Mouse (Mus musculus): ENCODE data around the gene Nicn1.
A peak's percentile ranks its signal among the peaks of the same experiment; 100 is the strongest.

Gene Nicn1

DNA sequence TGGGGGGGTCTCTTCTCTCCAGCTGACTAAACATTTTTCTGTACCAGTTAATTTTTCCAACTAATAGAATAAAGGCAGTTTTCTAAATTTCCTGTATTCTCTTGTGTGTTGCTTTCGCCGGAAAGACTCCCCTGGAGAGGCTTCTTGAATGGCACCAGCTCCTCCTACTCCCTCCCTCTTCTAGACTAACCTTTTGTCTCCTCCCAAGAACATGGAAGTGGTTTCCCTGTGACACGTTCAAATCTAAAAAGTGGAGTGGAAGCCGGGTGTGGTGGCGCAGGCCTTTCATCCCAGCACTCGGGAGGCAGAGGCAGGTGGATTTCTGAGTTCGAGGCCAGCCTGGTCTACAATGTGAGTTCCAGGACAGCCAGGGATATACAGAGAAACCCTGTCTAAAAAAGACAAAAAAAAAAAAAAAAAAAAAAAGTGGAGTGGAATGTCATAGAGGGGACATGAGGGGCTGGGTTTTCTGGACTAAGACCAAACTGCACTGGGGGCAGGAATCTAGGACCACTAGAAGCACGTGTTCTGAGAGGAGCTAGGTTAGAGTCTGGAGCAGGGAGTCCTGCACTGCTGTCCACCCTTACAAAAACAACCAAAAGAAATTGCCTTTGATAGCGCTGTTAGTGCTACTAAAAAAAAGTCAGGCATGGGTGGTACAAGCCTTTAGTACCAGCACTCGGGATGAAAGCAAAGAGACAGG is 47.8 kb downstream of the Nicn1 start:
- DNase-seq (ENCODE audit: low read depth in 2 of 2, low spot score in 2 of 2): no peak

GRCm38 (mm10) chr9:108338551-108338885 is 48.3 kb downstream of the Nicn1 start:
- no peak for DNase-seq (ENCODE audit: low read depth in 2 of 2, low spot score in 2 of 2)

GRCm38 (mm10) chr9:108338886-108339781 is 48.9 kb downstream of the Nicn1 start, which contains the start of gene Gpx1:
Gpx1 (plus strand) TSS chr9:108338903.
- DNase-seq (ENCODE audit: low read depth in 2 of 2, low spot score in 2 of 2): peak; percentile 85 to 88

DNA sequence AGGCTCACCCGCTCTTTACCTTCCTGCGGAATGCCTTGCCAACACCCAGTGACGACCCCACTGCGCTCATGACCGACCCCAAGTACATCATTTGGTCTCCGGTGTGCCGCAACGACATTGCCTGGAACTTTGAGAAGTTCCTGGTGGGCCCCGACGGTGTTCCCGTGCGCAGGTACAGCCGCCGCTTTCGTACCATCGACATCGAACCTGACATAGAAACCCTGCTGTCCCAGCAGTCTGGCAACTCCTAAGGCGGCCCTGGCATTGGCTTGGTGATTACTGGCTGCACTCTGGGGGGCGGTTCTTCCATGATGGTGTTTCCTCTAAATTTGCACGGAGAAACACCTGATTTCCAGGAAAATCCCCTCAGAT is 49.6 kb downstream of the Nicn1 start:
- DNase-seq (ENCODE audit: low read depth in 2 of 2, low spot score in 2 of 2): no peak

- DNase-seq (ENCODE audit: low read depth in 2 of 2, low spot score in 2 of 2): no peak
Observed at GRCm38 (mm10) chr9:108340258-108341138, 50.3 kb downstream of the Nicn1 start.

- DNase-seq (ENCODE audit: low read depth in 2 of 2, low spot score in 2 of 2): no peak
Observed at GRCm38 (mm10) chr9:108341139-108341475, 50.9 kb downstream of the Nicn1 start.

GRCm38 (mm10) chr9:108341801-108342200 is 51.6 kb downstream of the Nicn1 start:
- DNase-seq (ENCODE audit: low read depth in 2 of 2, low spot score in 2 of 2): no peak

DNA sequence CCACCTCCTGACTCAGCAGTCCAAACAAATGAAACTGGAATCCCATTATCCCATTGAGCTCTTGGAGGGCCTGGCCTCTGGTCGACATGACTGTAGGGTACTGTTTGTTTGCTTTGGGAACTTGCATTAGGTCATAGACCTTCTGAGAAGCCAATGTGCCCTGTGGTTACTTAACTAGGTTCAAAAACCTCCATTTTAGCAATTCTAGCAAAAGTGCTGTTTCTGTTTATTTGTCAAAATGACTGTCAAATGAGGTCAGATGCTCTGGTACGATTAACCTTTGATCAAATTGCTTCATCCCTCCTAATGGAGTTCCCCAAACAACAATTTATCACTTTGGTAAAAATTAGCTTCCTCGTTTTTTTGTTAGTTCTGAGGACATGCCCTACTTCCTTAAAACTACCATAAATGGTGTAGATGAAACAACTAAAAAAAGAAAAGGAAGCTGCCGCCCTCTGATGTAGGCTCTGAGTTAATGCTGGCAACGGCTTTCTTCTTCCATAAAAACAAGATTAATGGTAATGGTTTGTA is 52.1 kb downstream of the Nicn1 start:
- peak in 1 of 2 experiments; percentile 23 for DNase-seq (ENCODE audit: low read depth in 2 of 2, low spot score in 2 of 2)

- DNase-seq (ENCODE audit: low read depth in 2 of 2, low spot score in 2 of 2): no peak
Observed at GRCm38 (mm10) chr9:108343331-108343730, 53.1 kb downstream of the Nicn1 start.

GRCm38 (mm10) chr9:108343835-108344234 is 53.6 kb downstream of the Nicn1 start:
- DNase-seq (ENCODE audit: low read depth in 2 of 2, low spot score in 2 of 2): no peak

DNA sequence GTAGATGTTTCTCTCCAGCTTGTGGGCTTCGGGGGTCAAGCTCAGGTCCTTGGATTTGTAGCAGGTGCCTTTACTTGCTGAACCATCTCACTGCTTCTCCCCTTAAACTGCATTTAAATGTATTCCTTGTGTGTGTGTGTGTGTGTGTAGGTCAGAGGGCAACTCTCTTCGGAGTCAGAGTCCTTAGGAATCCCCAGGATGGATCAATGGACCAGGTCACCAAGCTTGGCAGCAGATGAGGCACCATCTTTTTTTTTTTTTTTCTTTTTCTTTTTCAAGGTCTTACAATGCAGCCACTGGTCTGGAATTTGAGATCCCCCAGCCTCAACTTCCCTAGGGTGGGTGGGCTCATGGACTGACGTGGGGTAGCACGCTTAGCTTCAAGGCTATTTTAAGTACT is 54.2 kb downstream of the Nicn1 start:
- DNase-seq (ENCODE audit: low read depth in 2 of 2, low spot score in 2 of 2): no peak
